Mouse (Mus musculus): Measurements from ENCODE around the gene Mut. TPM values are rescaled to one million over a fixed set of nuclear protein-coding genes. Genes with fewer than 3 reads are reported as not detected.
A peak's percentile ranks its signal among the peaks of the same experiment; 100 is the strongest.

Gene Mut
- 34.1 and 38.9 TPM in 2 replicates for polyA plus RNA-seq (2014; fragmentation: Nextera tagmentation; extraction: Ambion mirVana)

DNA sequence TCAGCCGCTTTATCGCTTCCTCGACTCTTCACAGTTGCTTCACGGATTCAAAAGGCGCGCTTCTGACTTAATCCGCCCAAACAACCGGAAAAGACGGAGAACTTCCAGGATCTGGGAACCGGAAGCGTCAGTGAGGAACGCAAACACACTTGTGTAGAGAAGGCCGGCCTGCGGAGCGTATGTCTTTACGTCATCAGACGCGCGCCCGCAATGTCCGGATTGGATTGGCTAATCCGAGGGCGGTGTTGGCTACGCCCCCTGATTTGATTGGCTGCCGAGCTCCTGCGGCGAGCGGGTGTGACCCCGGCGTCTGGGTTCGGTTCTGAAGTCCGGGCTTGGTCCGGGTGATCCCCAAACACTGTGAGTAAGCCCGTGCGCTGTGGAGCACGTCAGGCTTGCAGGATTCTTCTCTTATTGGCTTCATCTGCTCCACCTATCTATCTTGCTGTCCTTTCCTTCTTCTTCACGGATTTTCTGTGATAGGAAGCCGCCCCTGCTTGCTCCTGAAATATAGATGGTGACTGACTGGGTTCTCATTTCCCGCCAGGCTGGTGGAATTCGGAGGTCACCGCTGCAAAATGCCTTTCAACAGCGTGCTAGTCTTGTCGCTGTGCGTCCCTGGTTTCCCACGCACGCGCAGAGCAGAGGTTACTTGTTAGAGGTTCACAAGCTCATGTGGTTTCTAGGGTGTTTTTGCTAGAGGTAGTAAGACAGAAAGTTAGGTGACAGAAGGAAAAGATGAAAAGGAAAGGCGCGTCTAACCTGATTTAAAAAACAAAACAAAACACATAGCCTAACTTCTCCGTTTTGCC lies at the start of gene Mut, which contains the start of gene Cenpq:
Mut (plus strand) TSS at position 266 of the 812 bp plus-strand sequence.
Cenpq (minus strand) TSS at position 628 of the 812 bp plus-strand sequence.
- Histone ChIP-seq H3K9ac (replicated peaks; ENCODE audit: low read depth, low read length) (peak within 1 kb of the TSS; percentile 31), H3K36me3 (ENCODE audit: control insufficient read depth, insufficient read depth, low read length) (no peaks in the 10 kb centered on the region; the same call in 1 of the 2 replicates), H3K9me3 (ENCODE audit: control insufficient read depth, low read depth, low read length) (no peaks in the 10 kb centered on the region), H3K4me1 (ENCODE audit: control insufficient read depth, insufficient read depth, low read length) (peaks cover 4% of the 10 kb centered on the region; the same call in 1 of the 2 replicates), H3K4me3 (ENCODE audit: low read depth, low read length) (peak within 1 kb of the TSS; percentile 66), H3K4me2 (replicated peaks; ENCODE audit: low read depth, low read length) (peak within 1 kb of the TSS; percentile 45), H3K27ac (ENCODE audit: low read length) (peak within 1 kb of the TSS; percentile 89), H3K27me3 (ENCODE audit: control insufficient read depth, insufficient read depth, low read length) (no peaks in the 10 kb centered on the region)
- peak; percentile 100 for ATAC-seq (ENCODE audit: insufficient number of reproducible peaks, insufficient read depth, low FRiP score, low read depth)
- WGBS: under 1% methylated on average over 50 of the region's 50 CpGs

DNA sequence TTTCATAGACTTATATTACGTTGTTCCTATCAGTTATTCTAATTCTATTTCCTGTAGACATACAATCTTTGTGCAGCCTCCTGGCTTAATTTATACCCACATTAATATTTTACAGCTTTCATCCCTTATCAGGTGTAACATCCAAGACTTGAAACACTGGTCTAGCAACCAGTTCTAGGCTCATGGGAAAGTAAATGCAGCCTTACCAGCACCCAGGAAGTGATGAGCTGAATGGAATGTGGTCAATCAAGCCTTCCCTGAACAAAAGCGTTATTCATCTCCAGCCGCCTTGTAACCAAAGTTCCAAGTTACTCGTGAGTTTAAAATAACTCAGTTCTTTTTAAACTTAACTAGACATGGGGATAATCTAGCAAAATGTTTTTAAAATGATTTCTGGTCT lies 49.3 kb upstream of the Mut start:
- Histone ChIP-seq H3K27ac (ENCODE audit: low read length) (no peak overlapping the region), H3K36me3 (ENCODE audit: control insufficient read depth, insufficient read depth, low read length) (no peaks in the 10 kb centered on the region), H3K4me2 (replicated peaks; ENCODE audit: low read depth, low read length) (no peak overlapping the region), H3K9me3 (ENCODE audit: control insufficient read depth, low read depth, low read length) (no peaks in the 10 kb centered on the region), H3K4me3 (ENCODE audit: low read depth, low read length) (no peak overlapping the region), H3K27me3 (ENCODE audit: control insufficient read depth, insufficient read depth, low read length) (no peaks in the 10 kb centered on the region), H3K9ac (replicated peaks; ENCODE audit: low read depth, low read length) (no peak overlapping the region), H3K4me1 (ENCODE audit: control insufficient read depth, insufficient read depth, low read length) (no peaks in the 10 kb centered on the region)
- ATAC-seq (ENCODE audit: insufficient number of reproducible peaks, insufficient read depth, low FRiP score, low read depth): no peak
- WGBS: 75% methylated on average over 4 of the region's 4 CpGs

DNA sequence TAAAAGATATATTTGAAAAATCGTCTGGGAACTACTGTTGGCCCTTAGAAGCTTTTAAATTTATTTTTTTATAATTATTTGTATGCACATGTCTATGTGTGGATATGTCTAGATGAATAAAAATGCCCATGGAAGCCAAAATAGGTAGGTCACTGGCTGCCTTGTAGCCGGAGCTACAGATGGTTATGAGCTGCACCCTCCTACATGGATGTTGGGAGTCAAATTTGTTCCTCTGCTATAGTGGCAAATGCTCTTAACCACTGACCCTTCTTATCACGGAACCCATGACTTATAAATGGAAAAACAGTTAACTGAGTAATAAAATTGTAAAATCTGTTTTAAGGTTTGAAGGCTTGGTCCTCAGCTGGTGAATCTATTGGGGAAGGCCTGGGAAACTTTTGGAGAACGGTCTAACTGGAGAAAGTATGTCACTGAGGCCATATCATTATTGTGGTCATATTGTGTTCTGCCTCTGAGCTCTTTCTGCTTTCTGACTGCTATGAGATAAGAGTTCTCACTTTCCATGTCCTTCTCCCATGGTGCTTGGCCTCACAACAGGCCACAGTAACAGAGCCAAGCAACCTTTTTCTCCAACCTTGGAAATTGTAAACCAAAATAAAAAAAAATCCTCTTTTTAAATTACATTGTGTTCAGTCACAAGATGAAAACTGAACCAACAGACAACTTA lies 46.5 kb upstream of the Mut start:
- no peaks in the 10 kb centered on the region for H3K36me3 ChIP-seq (ENCODE audit: control insufficient read depth, insufficient read depth, low read length)
- no peaks in the 10 kb centered on the region for H3K9me3 ChIP-seq (ENCODE audit: control insufficient read depth, low read depth, low read length)
- H3K27me3 ChIP-seq (ENCODE audit: control insufficient read depth, insufficient read depth, low read length): no peaks in the 10 kb centered on the region
- H3K4me2 ChIP-seq (replicated peaks; ENCODE audit: low read depth, low read length): no peak overlapping the region
- no peak overlapping the region for H3K9ac ChIP-seq (replicated peaks; ENCODE audit: low read depth, low read length)
- no peak overlapping the region for H3K27ac ChIP-seq (ENCODE audit: low read length)
- 79% methylated on average over 4 of the region's 4 CpGs for WGBS
- ATAC-seq (ENCODE audit: insufficient number of reproducible peaks, insufficient read depth, low FRiP score, low read depth): no peak
- no peaks in the 10 kb centered on the region for H3K4me1 ChIP-seq (ENCODE audit: control insufficient read depth, insufficient read depth, low read length)
- no peak overlapping the region for H3K4me3 ChIP-seq (ENCODE audit: low read depth, low read length)

DNA sequence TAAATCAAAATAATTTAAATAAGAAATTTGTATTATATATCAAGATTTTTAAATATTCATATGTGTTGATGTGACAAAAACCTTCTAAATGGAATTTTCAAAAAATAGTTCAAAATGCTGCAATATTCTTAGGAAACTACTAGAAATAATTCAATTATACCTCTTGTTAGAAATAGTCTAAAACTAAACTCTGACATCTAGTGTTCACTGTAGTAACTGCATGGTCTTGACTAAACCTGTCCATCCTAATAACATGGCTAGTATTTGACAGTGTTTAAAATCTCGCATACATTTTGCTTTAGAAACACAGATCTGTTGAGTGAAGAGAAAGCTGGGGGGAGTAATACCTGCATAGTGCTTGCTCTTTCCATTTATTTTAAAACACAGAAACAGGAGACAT lies 37.6 kb upstream of the Mut start:
- no peaks in the 10 kb centered on the region for H3K27me3 ChIP-seq (ENCODE audit: control insufficient read depth, insufficient read depth, low read length)
- no peaks in the 10 kb centered on the region for H3K4me1 ChIP-seq (ENCODE audit: control insufficient read depth, insufficient read depth, low read length)
- no peak overlapping the region for H3K9ac ChIP-seq (replicated peaks; ENCODE audit: low read depth, low read length)
- no peaks in the 10 kb centered on the region for H3K36me3 ChIP-seq (ENCODE audit: control insufficient read depth, insufficient read depth, low read length)
- WGBS: 63% methylated on average over 1 of the region's 1 CpGs
- no peak overlapping the region for H3K4me3 ChIP-seq (ENCODE audit: low read depth, low read length)
- no peak for ATAC-seq (ENCODE audit: insufficient number of reproducible peaks, insufficient read depth, low FRiP score, low read depth)
- no peak overlapping the region for H3K27ac ChIP-seq (ENCODE audit: low read length)
- H3K4me2 ChIP-seq (replicated peaks; ENCODE audit: low read depth, low read length): no peak overlapping the region
- H3K9me3 ChIP-seq (ENCODE audit: control insufficient read depth, low read depth, low read length): no peaks in the 10 kb centered on the region

DNA sequence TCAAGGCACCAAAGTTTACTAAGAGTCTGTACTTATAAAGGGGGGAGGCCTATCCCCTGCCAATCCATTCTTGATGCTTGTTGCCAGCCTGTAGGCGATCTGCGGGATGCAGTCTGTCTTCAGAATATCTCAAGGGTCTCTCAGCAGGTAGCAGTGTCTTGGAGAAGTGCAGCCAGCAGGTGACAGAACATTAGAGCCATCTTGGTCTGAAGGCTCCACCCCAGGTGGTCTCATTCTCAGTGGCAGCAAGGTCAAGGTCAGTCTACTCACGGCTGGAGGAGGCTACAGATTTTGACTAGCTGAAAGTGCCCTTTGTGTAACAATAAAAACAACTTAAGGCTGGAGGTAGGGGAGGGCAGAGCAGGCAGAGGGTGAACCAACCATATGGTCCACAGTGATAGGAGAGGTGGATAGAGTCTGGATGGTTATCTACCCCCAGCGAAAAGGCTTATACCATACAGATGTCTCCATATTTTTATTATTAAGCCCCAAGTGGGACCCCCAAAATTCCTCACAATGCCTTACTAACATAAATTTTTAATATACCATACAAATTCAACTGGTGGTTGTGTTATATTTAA lies 34.6 kb upstream of the Mut start:
- H3K9ac ChIP-seq (replicated peaks; ENCODE audit: low read depth, low read length): no peak overlapping the region
- 52% methylated on average over 4 of the region's 4 CpGs for WGBS
- H3K36me3 ChIP-seq (ENCODE audit: control insufficient read depth, insufficient read depth, low read length): no peaks in the 10 kb centered on the region
- no peaks in the 10 kb centered on the region for H3K9me3 ChIP-seq (ENCODE audit: control insufficient read depth, low read depth, low read length)
- no peaks in the 10 kb centered on the region for H3K27me3 ChIP-seq (ENCODE audit: control insufficient read depth, insufficient read depth, low read length)
- H3K4me3 ChIP-seq (ENCODE audit: low read depth, low read length): no peak overlapping the region
- no peak for ATAC-seq (ENCODE audit: insufficient number of reproducible peaks, insufficient read depth, low FRiP score, low read depth)
- no peak overlapping the region for H3K27ac ChIP-seq (ENCODE audit: low read length)
- H3K4me2 ChIP-seq (replicated peaks; ENCODE audit: low read depth, low read length): no peak overlapping the region
- H3K4me1 ChIP-seq (ENCODE audit: control insufficient read depth, insufficient read depth, low read length): peaks cover 4% of the 10 kb centered on the region; the same call in 1 of the 2 replicates

DNA sequence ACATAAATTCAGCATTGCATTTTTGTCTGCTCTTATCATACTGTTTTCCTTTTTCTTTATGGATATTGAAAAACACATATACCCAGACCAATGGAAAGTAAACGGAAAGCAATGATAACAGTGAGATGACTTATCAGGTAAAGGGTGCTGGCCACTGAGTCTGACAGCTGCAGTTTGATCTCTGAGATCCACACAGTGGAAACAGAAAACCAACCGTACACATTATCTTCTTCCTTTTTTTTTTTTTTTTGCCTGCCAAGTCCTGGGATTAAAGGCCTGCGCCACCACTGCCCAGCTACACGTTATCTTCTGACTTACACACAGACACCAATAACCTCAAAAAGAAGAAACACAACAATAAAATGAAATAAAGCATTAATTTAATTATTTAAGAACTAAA lies 31.1 kb upstream of the Mut start:
- no peaks in the 10 kb centered on the region for H3K27me3 ChIP-seq (ENCODE audit: control insufficient read depth, insufficient read depth, low read length)
- H3K4me2 ChIP-seq (replicated peaks; ENCODE audit: low read depth, low read length): no peak overlapping the region
- no peak for ATAC-seq (ENCODE audit: insufficient number of reproducible peaks, insufficient read depth, low FRiP score, low read depth)
- H3K4me1 ChIP-seq (ENCODE audit: control insufficient read depth, insufficient read depth, low read length): peaks cover 4% of the 10 kb centered on the region; the same call in 1 of the 2 replicates
- no peaks in the 10 kb centered on the region for H3K36me3 ChIP-seq (ENCODE audit: control insufficient read depth, insufficient read depth, low read length)
- H3K27ac ChIP-seq (ENCODE audit: low read length): no peak overlapping the region
- WGBS: 51% methylated on average over 4 of the region's 4 CpGs
- no peaks in the 10 kb centered on the region for H3K9me3 ChIP-seq (ENCODE audit: control insufficient read depth, low read depth, low read length)
- no peak overlapping the region for H3K4me3 ChIP-seq (ENCODE audit: low read depth, low read length)
- no peak overlapping the region for H3K9ac ChIP-seq (replicated peaks; ENCODE audit: low read depth, low read length)

DNA sequence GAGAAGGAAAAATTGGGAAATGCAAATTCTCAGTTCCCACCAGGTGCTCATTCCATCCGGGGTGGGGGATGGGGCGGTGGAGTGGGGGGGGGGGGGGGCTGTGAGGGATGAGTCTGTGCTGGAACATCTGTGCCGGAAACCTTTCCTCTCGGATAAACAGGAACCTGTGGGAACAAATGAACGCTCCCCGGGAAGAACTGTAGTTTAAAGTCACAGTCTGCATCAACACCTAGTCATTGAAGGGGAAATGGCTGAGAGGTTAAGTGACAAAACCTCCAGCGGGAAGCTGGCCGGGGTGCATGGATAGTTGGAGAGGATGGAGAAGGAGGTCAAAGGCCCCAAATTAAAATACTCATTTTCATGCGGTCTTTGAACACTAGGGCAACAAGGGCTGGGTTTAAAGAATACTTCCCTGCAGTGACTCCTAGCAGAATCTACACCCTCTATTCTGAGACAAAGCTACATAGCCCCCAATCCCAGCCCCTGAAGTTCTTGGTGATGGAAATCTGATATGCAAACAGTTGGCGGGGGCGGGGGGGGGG lies 30.4 kb upstream of the Mut start:
- Histone ChIP-seq H3K4me3 (ENCODE audit: low read depth, low read length) (no peak overlapping the region), H3K27ac (ENCODE audit: low read length) (no peak overlapping the region), H3K9ac (replicated peaks; ENCODE audit: low read depth, low read length) (no peak overlapping the region), H3K4me2 (replicated peaks; ENCODE audit: low read depth, low read length) (peak overlapping the region; percentile 26; the same call in 1 of the 2 replicates), H3K36me3 (ENCODE audit: control insufficient read depth, insufficient read depth, low read length) (no peaks in the 10 kb centered on the region), H3K9me3 (ENCODE audit: control insufficient read depth, low read depth, low read length) (no peaks in the 10 kb centered on the region), H3K27me3 (ENCODE audit: control insufficient read depth, insufficient read depth, low read length) (no peaks in the 10 kb centered on the region), H3K4me1 (ENCODE audit: control insufficient read depth, insufficient read depth, low read length) (peaks cover 4% of the 10 kb centered on the region; the same call in 1 of the 2 replicates)
- WGBS: 8% methylated on average over 10 of the region's 11 CpGs
- no peak for ATAC-seq (ENCODE audit: insufficient number of reproducible peaks, insufficient read depth, low FRiP score, low read depth)

DNA sequence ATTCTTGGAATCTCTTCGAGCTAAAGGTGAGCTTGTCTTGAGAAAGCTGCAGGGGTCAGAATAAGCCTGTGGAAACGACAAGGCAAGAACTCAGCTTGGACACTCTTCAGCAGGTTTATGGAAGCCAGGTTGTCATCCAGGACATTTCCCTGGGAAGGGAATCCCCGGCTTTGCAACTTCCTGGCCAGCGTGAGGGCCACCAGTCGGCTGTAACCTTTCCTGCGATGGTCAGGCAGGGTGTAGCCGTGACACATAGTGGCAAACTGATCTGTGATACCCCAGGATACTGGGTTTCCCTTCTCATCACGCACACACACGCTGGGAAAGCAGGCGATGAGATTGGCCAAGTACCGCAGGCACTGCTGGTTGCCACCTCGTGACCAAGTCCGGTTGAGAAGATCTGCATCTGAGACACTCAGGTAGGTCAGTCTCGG lies 29.7 kb upstream of the Mut start:
- H3K27me3 ChIP-seq (ENCODE audit: control insufficient read depth, insufficient read depth, low read length): no peaks in the 10 kb centered on the region
- no peak for ATAC-seq (ENCODE audit: insufficient number of reproducible peaks, insufficient read depth, low FRiP score, low read depth)
- H3K9ac ChIP-seq (replicated peaks; ENCODE audit: low read depth, low read length): no peak overlapping the region
- no peak overlapping the region for H3K4me3 ChIP-seq (ENCODE audit: low read depth, low read length)
- H3K9me3 ChIP-seq (ENCODE audit: control insufficient read depth, low read depth, low read length): no peaks in the 10 kb centered on the region
- H3K4me1 ChIP-seq (ENCODE audit: control insufficient read depth, insufficient read depth, low read length): peaks cover 4% of the 10 kb centered on the region; the same call in 1 of the 2 replicates
- H3K36me3 ChIP-seq (ENCODE audit: control insufficient read depth, insufficient read depth, low read length): no peaks in the 10 kb centered on the region
- peak overlapping the region; percentile 26 for H3K4me2 ChIP-seq (replicated peaks; ENCODE audit: low read depth, low read length)
- WGBS: 4% methylated on average over 14 of the region's 14 CpGs
- no peak overlapping the region for H3K27ac ChIP-seq (ENCODE audit: low read length)

Measured in stomach, embryonic 14.5 days (tissue).